Mouse (Mus musculus): ENCODE results near the gene Flot2.
"Not testable (repeated sequence)": the region's sequence is repeated elsewhere in the genome, so short reads cannot be mapped to it uniquely, and the experiment has no call there.

Gene Flot2

GRCm38 (mm10) chr11:78037831-78038752 is at the start of gene Flot2:
Gene Flot2 (plus strand): TSS chr11:78037931.
- no peak for DNase-seq (ENCODE audit: low read depth in 1 of 2, low spot score in 2 of 2)

GRCm38 (mm10) chr11:77989071-77989690 is 48.5 kb upstream of the Flot2 start:
- DNase-seq (ENCODE audit: low read depth in 1 of 2, low spot score in 2 of 2): no peak

- DNase-seq (ENCODE audit: low read depth in 1 of 2, low spot score in 2 of 2): no peak
Observed at GRCm38 (mm10) chr11:77995556-77995955, 42.2 kb upstream of the Flot2 start.

GRCm38 (mm10) chr11:78006446-78006845 is 31.3 kb upstream of the Flot2 start:
- no peak for DNase-seq (ENCODE audit: low read depth in 1 of 2, low spot score in 2 of 2)

GRCm38 (mm10) chr11:78019676-78020075 is 18.1 kb upstream of the Flot2 start:
- DNase-seq (ENCODE audit: low read depth in 1 of 2, low spot score in 2 of 2): peak; percentile 21 to 34

- no peak for DNase-seq (ENCODE audit: low read depth in 1 of 2, low spot score in 2 of 2)
Observed at GRCm38 (mm10) chr11:78023607-78024006, 14.1 kb upstream of the Flot2 start.

GRCm38 (mm10) chr11:78029240-78029639 is 8.5 kb upstream of the Flot2 start:
- DNase-seq (ENCODE audit: low read depth in 1 of 2, low spot score in 2 of 2): no peak

GRCm38 (mm10) chr11:78030600-78030999 is 7.1 kb upstream of the Flot2 start:
- DNase-seq (ENCODE audit: low read depth in 1 of 2, low spot score in 2 of 2): no peak

- no peak for DNase-seq (ENCODE audit: low read depth in 1 of 2, low spot score in 2 of 2)
Observed at GRCm38 (mm10) chr11:78031389-78031788, 6.3 kb upstream of the Flot2 start.

GRCm38 (mm10) chr11:78031947-78032808 is 5.6 kb upstream of the Flot2 start, which contains the start of gene Dhrs13:
Gene Dhrs13 (plus strand): TSS chr11:78032280.
- peak; percentile 64 to 70 for DNase-seq (ENCODE audit: low read depth in 1 of 2, low spot score in 2 of 2)

GRCm38 (mm10) chr11:78032809-78033195 is 4.9 kb upstream of the Flot2 start:
- no peak for DNase-seq (ENCODE audit: low read depth in 1 of 2, low spot score in 2 of 2)

- DNase-seq (ENCODE audit: low read depth in 1 of 2, low spot score in 2 of 2): no peak
Observed at GRCm38 (mm10) chr11:78033931-78034617, 3.7 kb upstream of the Flot2 start.

- DNase-seq (ENCODE audit: low read depth in 1 of 2, low spot score in 2 of 2): no peak
Observed at GRCm38 (mm10) chr11:78036791-78037190, 940 bp upstream of the Flot2 start.

- no peak for DNase-seq (ENCODE audit: low read depth in 1 of 2, low spot score in 2 of 2)
Observed at GRCm38 (mm10) chr11:78040878-78041277, 3.1 kb downstream of the Flot2 start.

GRCm38 (mm10) chr11:78042290-78042870 is 4.6 kb downstream of the Flot2 start:
- DNase-seq (ENCODE audit: low read depth in 1 of 2, low spot score in 2 of 2): not testable (repeated sequence)

GRCm38 (mm10) chr11:78044758-78045251 is 7.1 kb downstream of the Flot2 start:
- DNase-seq (ENCODE audit: low read depth in 1 of 2, low spot score in 2 of 2): no peak

GRCm38 (mm10) chr11:78048637-78049036 is 10.9 kb downstream of the Flot2 start:
- not testable (repeated sequence) for DNase-seq (ENCODE audit: low read depth in 1 of 2, low spot score in 2 of 2)

GRCm38 (mm10) chr11:78053078-78053477 is 15.3 kb downstream of the Flot2 start:
- no peak for DNase-seq (ENCODE audit: low read depth in 1 of 2, low spot score in 2 of 2)

GRCm38 (mm10) chr11:78056946-78057345 is 19.2 kb downstream of the Flot2 start:
- no peak for DNase-seq (ENCODE audit: low read depth in 1 of 2, low spot score in 2 of 2)
